Mouse (Mus musculus): Measurements from ENCODE around the gene Alox8. TPM values are rescaled to one million over a fixed set of nuclear protein-coding genes. Genes with fewer than 3 reads are reported as not detected.

The Alox8 gene
- polyA plus RNA-seq, 1 experiment from 2014 or later, result 0.09 TPM

DNA sequence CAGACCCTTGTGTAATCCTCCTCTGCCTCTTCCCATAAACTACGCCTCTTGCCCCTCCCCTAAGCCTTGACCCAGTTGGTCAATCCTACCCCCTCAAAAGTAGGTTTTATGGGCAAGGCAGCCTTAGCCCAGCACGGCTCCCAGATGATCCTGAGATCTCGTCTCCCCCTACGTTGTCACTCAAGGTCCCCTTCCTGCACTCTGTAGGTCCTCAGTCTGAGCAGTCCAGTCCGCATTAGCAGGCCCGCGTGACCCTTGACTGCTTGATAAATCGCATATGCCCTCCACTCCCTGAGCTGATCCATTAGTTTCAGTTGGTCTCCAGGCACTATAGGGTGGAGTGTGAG, 63.0 kb downstream of the Alox8 start:
- peak overlapping the region; percentile 73 for H3K4me2 ChIP-seq (replicated peaks)
- H3K27ac ChIP-seq, result no peak overlapping the region
- WGBS, result 31% methylated on average over 8 of the region's 8 CpGs
- H3K36me3 ChIP-seq, result no peaks in the 10 kb centered on the region
- no peak overlapping the region for H3K9ac ChIP-seq
- 0 out of 2 replicates have a peak, but pooled peaks have one; percentile 21 for ATAC-seq (ENCODE audit: low FRiP score, low read depth)
- H3K9me3 ChIP-seq, result no peaks in the 10 kb centered on the region
- H3K4me1 ChIP-seq, result peaks cover 8% of the 10 kb centered on the region
- peak overlapping the region; percentile 39 for H3K4me3 ChIP-seq
- H3K27me3 ChIP-seq (replicated peaks), result peaks cover 7% of the 10 kb centered on the region; the same call in 1 of the 2 replicates

Other genes with a start within 250 kb of the Alox8 start
- 8.9 and 10.5 TPM in 2 replicates for gene Arhgef15, start 240.4 kb downstream of the Alox8 start, polyA plus RNA-seq (2016; fragmentation: Nextera tagmentation; extraction: Ambion mirVana)
- 1.9 and 2.5 TPM in 2 replicates for gene Slc25a35, start 229.7 kb downstream of the Alox8 start, polyA plus RNA-seq (2016; fragmentation: Nextera tagmentation; extraction: Ambion mirVana)
- 37.4 and 42.2 TPM in 2 replicates for gene Rangrf, start 222.7 kb downstream of the Alox8 start, polyA plus RNA-seq (2016; fragmentation: Nextera tagmentation; extraction: Ambion mirVana)
- 26.3 and 30.9 TPM in 2 replicates for gene Pfas, start 189.4 kb downstream of the Alox8 start, polyA plus RNA-seq (2016; fragmentation: Nextera tagmentation; extraction: Ambion mirVana)
- gene Ctc1, start 181.9 kb downstream of the Alox8 start, polyA plus RNA-seq (2016; fragmentation: Nextera tagmentation; extraction: Ambion mirVana), result 60.8 and 66.8 TPM in 2 replicates
- 95.5 and 98.4 TPM in 2 replicates for gene Aurkb, start 152.2 kb downstream of the Alox8 start, polyA plus RNA-seq (2016; fragmentation: Nextera tagmentation; extraction: Ambion mirVana)
- 17.9 and 18.9 TPM in 2 replicates for gene Borcs6, start 138.1 kb downstream of the Alox8 start, polyA plus RNA-seq (2016; fragmentation: Nextera tagmentation; extraction: Ambion mirVana)
- 36.1 and 39.8 TPM in 2 replicates for gene Tmem107, start 127.0 kb downstream of the Alox8 start, polyA plus RNA-seq (2016; fragmentation: Nextera tagmentation; extraction: Ambion mirVana)
- gene Vamp2, start 109.4 kb downstream of the Alox8 start, polyA plus RNA-seq (2016; fragmentation: Nextera tagmentation; extraction: Ambion mirVana), result 149 and 174 TPM in 2 replicates
- 7.4 and 9.0 TPM in 2 replicates for gene Per1, start 102.6 kb downstream of the Alox8 start, polyA plus RNA-seq (2016; fragmentation: Nextera tagmentation; extraction: Ambion mirVana)
- gene Hes7, start 77.4 kb downstream of the Alox8 start, polyA plus RNA-seq (2016; fragmentation: Nextera tagmentation; extraction: Ambion mirVana), result 0.28 TPM in 2 replicates
- gene 9130213A22Rik, start 75.3 kb downstream of the Alox8 start, polyA plus RNA-seq (2016; fragmentation: Nextera tagmentation; extraction: Ambion mirVana), result not detected in 2 replicates
- 0.65 TPM in 1 of 2 replicates, not detected in the other for gene Aloxe3, start 71.9 kb downstream of the Alox8 start, polyA plus RNA-seq (2016; fragmentation: Nextera tagmentation; extraction: Ambion mirVana)
- 0.20 TPM in 1 of 2 replicates, not detected in the other for gene Alox12b, start 40.9 kb downstream of the Alox8 start, polyA plus RNA-seq (2016; fragmentation: Nextera tagmentation; extraction: Ambion mirVana)
- 0.10 and 0.17 TPM in 2 replicates for gene Gucy2e, start 39.2 kb upstream of the Alox8 start, polyA plus RNA-seq (2016; fragmentation: Nextera tagmentation; extraction: Ambion mirVana)
- 32.1 and 32.6 TPM in 2 replicates for gene Cntrob, start 125.9 kb upstream of the Alox8 start, polyA plus RNA-seq (2016; fragmentation: Nextera tagmentation; extraction: Ambion mirVana)
- gene Trappc1, start 126.1 kb upstream of the Alox8 start, polyA plus RNA-seq (2016; fragmentation: Nextera tagmentation; extraction: Ambion mirVana), result 179 and 194 TPM in 2 replicates
- 5.6 and 5.8 TPM in 2 replicates for gene Kcnab3, start 128.4 kb upstream of the Alox8 start, polyA plus RNA-seq (2016; fragmentation: Nextera tagmentation; extraction: Ambion mirVana)
- gene Rnf227, start 142.6 kb upstream of the Alox8 start, polyA plus RNA-seq (2016; fragmentation: Nextera tagmentation; extraction: Ambion mirVana), result 51.3 and 58.6 TPM in 2 replicates
- gene Chd3, start 171.6 kb upstream of the Alox8 start, polyA plus RNA-seq (2016; fragmentation: Nextera tagmentation; extraction: Ambion mirVana), result 87.1 and 93.0 TPM in 2 replicates
- 105 and 111 TPM in 2 replicates for gene Naa38, start 197.6 kb upstream of the Alox8 start, polyA plus RNA-seq (2016; fragmentation: Nextera tagmentation; extraction: Ambion mirVana)
- 48.5 and 49.9 TPM in 2 replicates for gene Cyb5d1, start 197.8 kb upstream of the Alox8 start, polyA plus RNA-seq (2016; fragmentation: Nextera tagmentation; extraction: Ambion mirVana)
- 13.7 TPM in 2 replicates for gene Tmem88, start 200.4 kb upstream of the Alox8 start, polyA plus RNA-seq (2016; fragmentation: Nextera tagmentation; extraction: Ambion mirVana)
- 48.6 and 52.4 TPM in 2 replicates for gene Kdm6b, start 215.8 kb upstream of the Alox8 start, polyA plus RNA-seq (2016; fragmentation: Nextera tagmentation; extraction: Ambion mirVana)